Mouse (Mus musculus) liver, embryonic 13.5 days (tissue): ENCODE data around the gene Inpp4b. TPM values are rescaled to one million over a fixed set of nuclear protein-coding genes. Genes with fewer than 3 reads are reported as not detected.

Experiments used
- ATAC-seq: fragments of 200-750 bp; cut with Nextera tagmentation; 2 replicates; pipeline ENCODE4 v1.8.0; 2017; ENCODE audit warnings: low read depth, mild to moderate bottlenecking, moderate number of reproducible peaks, moderate library complexity
- DNase-seq: peaks from one replicate; pipeline ENCODE4 v3.0.0; 2022
- H3K27ac ChIP-seq: fragments of 300-500 bp; sonication (generic); 2 replicates; pipeline ENCODE4 v1.5.1; 2015; ENCODE audit warnings: moderate library complexity, mild to moderate bottlenecking, inconsistent platforms
- H3K27me3 ChIP-seq: fragments of 300-500 bp; sonication (generic); 2 replicates; pipeline ENCODE4 v1.6.1; 2015; ENCODE audit warnings: mild to moderate bottlenecking, inconsistent platforms
- H3K36me3 ChIP-seq: fragments of 300-500 bp; sonication (generic); 2 replicates; pipeline ENCODE4 v1.6.1; 2015; ENCODE audit warnings: mild to moderate bottlenecking, inconsistent platforms
- H3K4me1 ChIP-seq: fragments of 300-500 bp; sonication (generic); replicated peaks from 2 replicates; pipeline ENCODE4 v1.6.1; 2015; ENCODE audit warnings: inconsistent platforms
- H3K4me2 ChIP-seq: fragments of 300-500 bp; sonication (generic); 2 replicates; pipeline ENCODE4 v1.6.1; 2015; ENCODE audit warnings: inconsistent platforms, mild to moderate bottlenecking, moderate library complexity
- H3K4me3 ChIP-seq: fragments of 300-500 bp; sonication (generic); replicated peaks from 2 replicates; pipeline ENCODE4 v1.5.1; 2015; ENCODE audit warnings: mild to moderate bottlenecking, inconsistent platforms
- H3K9ac ChIP-seq: fragments of 300-500 bp; sonication (generic); 2 replicates; pipeline ENCODE4 v1.6.1; 2015; ENCODE audit warnings: mild to moderate bottlenecking, inconsistent platforms
- H3K9me3 ChIP-seq: fragments of 300-500 bp; sonication (generic); replicated peaks from 2 replicates; pipeline ENCODE4 v1.6.1; 2016; ENCODE audit warnings: inconsistent platforms
- WGBS: fragments of 180-500 bp; shearing (Covaris S2); methylation state at CpG from one replicate; pipeline ENCODE4 v1.1.7; 2015; ENCODE audit not compliant: insufficient replicate concordance; 5-methylcytosine and 5-hydroxymethylcytosine counted together
- polyA plus RNA-seq: library from polyadenylated mRNA; unstranded; fragments of >200 nt; fragmentation: Nextera tagmentation; extraction: Ambion mirVana; gene quantifications from 2 replicates; pipeline ENCODE4 v1.2.1, GENCODE M21; 2015

Gene Inpp4b
- polyA plus RNA-seq, 1 experiment from 2014 or later, result 2.2 TPM

- WGBS, result 53% methylated on average over 2 of the region's 2 CpGs
- Histone ChIP-seq H3K27ac (no peak overlapping the region), H3K4me3 (no peak overlapping the region)
Observed at GRCm38 (mm10) chr8:81768731-81769445, 426.5 kb downstream of the Inpp4b start.

GRCm38 (mm10) chr8:81770603-81771276, 428.4 kb downstream of the Inpp4b start:
- DNase-seq, result no peak
- 73% methylated on average over 6 of the region's 6 CpGs for WGBS

More at GRCm38 (mm10) chr8:81768731-81769445, 426.5 kb downstream of the Inpp4b start:
- H3K9ac ChIP-seq, result no peak overlapping the region
- DNase-seq (no peak), ATAC-seq (no peak)
- H3K27me3 ChIP-seq, result no peaks in the 10 kb centered on the region
- H3K9me3 ChIP-seq, result no peaks in the 10 kb centered on the region
- H3K36me3 ChIP-seq, result no peaks in the 10 kb centered on the region
- H3K4me2 ChIP-seq, result 0 out of 2 replicates have a peak overlapping the region, but pooled peaks have one; percentile 52
- H3K4me1 ChIP-seq, result peaks cover 44% of the 10 kb centered on the region

GRCm38 (mm10) chr8:81772855-81773254, 430.5 kb downstream of the Inpp4b start:
- DNase-seq (no peak), ATAC-seq (no peak)
- no peaks in the 10 kb centered on the region for H3K9me3 ChIP-seq
- no peaks in the 10 kb centered on the region for H3K27me3 ChIP-seq
- peak overlapping the region; percentile 78 for H3K27ac ChIP-seq
- H3K36me3 ChIP-seq, result no peaks in the 10 kb centered on the region
- 81% methylated on average over 5 of the region's 5 CpGs for WGBS
- H3K9ac ChIP-seq, result no peak overlapping the region
- H3K4me3 ChIP-seq, result no peak overlapping the region
- H3K4me2 ChIP-seq, result peak overlapping the region; percentile 45
- H3K4me1 ChIP-seq, result peaks cover 33% of the 10 kb centered on the region

More at GRCm38 (mm10) chr8:81770603-81771276, 428.4 kb downstream of the Inpp4b start:
- peaks cover 55% of the 10 kb centered on the region for H3K4me1 ChIP-seq
- H3K27ac ChIP-seq, result no peak overlapping the region
- no peak for ATAC-seq
- no peak overlapping the region for H3K4me3 ChIP-seq
- H3K27me3 ChIP-seq, result no peaks in the 10 kb centered on the region
- H3K36me3 ChIP-seq, result no peaks in the 10 kb centered on the region
- H3K9me3 ChIP-seq, result no peaks in the 10 kb centered on the region
- no peak overlapping the region for H3K4me2 ChIP-seq
- H3K9ac ChIP-seq, result no peak overlapping the region

DNA sequence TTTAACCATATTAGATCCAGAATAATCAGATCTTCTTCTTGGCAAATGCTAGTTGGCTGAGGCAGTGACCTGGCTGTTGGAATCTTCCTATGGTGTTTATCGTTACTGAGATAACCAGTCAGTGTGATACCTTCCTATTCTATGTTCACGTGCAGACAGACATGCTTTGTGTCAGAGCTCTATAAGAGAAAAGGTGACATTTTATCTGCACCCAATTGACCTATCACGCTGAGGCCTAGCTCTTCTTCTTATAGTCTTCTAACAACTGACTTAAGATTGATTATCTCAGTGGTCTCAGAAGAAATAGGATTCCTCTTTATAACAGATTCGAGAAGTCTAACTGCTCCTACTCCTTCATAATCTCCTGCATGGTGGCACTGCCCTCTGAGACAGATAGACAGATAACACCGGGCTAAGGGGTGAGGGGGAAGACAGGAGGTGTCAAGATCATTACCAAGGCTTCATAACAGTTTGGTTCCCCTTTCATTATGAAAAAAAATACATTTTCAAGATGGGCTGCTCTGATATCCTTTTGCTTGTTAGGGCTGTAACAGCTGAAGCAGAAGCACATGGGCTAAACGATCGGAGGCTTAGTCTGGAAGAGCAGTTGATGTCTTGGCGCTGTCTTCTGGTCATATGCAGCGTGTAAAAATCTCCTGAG, 431.1 kb downstream of the Inpp4b start:
- H3K9ac ChIP-seq, result no peak overlapping the region

DNA sequence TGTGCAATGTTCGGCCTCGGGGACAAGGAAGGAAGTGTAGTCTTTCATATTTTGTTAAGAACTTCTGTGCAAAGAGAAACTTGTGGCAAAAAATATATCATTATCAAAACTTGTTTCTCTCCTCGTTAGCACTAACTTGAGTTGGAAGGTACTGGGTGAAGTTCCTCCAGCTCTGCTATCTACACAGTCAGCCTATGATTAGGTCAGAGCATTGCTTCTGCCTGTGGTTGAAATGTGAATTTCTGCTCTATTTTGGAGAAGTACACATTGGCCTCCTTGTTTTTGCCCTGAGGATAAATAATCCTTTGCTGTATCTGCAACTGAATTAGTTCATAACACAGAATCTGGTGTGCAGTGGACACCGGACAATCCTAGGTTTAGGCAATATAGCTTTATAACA, 431.7 kb downstream of the Inpp4b start:
- Histone ChIP-seq H3K27me3 (no peaks in the 10 kb centered on the region), H3K9me3 (no peaks in the 10 kb centered on the region)
- 17% methylated on average over 4 of the region's 4 CpGs for WGBS

More for the DNA sequence above, 431.1 kb downstream of the Inpp4b start:
- DNase-seq (peak; percentile 37), ATAC-seq (peak; percentile 78)
- no peaks in the 10 kb centered on the region for H3K27me3 ChIP-seq
- peak overlapping the region; percentile 78 for H3K27ac ChIP-seq
- H3K4me3 ChIP-seq, result peak overlapping the region; percentile 6; the same call in 1 of the 2 replicates
- H3K4me2 ChIP-seq, result peak overlapping the region; percentile 45
- peaks cover 31% of the 10 kb centered on the region for H3K4me1 ChIP-seq
- WGBS, result 14% methylated on average over 9 of the region's 9 CpGs
- no peaks in the 10 kb centered on the region for H3K9me3 ChIP-seq
- no peaks in the 10 kb centered on the region for H3K36me3 ChIP-seq

GRCm38 (mm10) chr8:81774454-81774853, 432.1 kb downstream of the Inpp4b start:
- peak; percentile 31 for DNase-seq
- H3K4me2 ChIP-seq, result peak overlapping the region; percentile 45
- peak; percentile 81 for ATAC-seq
- peak overlapping the region; percentile 78 for H3K27ac ChIP-seq
- no peaks in the 10 kb centered on the region for H3K36me3 ChIP-seq
- WGBS, result 10% methylated on average over 1 of the region's 1 CpGs
- H3K9me3 ChIP-seq, result no peaks in the 10 kb centered on the region
- no peak overlapping the region for H3K9ac ChIP-seq
- H3K27me3 ChIP-seq, result no peaks in the 10 kb centered on the region
- no peak overlapping the region for H3K4me3 ChIP-seq
- H3K4me1 ChIP-seq, result peaks cover 31% of the 10 kb centered on the region

More for the DNA sequence above, 431.7 kb downstream of the Inpp4b start:
- DNase-seq, result no peak
- no peak overlapping the region for H3K9ac ChIP-seq
- ATAC-seq, result peak; percentile 83
- H3K27ac ChIP-seq, result peak overlapping the region; percentile 78
- H3K4me1 ChIP-seq, result peaks cover 35% of the 10 kb centered on the region
- H3K4me2 ChIP-seq, result peak overlapping the region; percentile 45
- H3K4me3 ChIP-seq, result peak overlapping the region; percentile 6; the same call in 1 of the 2 replicates
- H3K36me3 ChIP-seq, result no peaks in the 10 kb centered on the region

GRCm38 (mm10) chr8:81776516-81777237, 434.3 kb downstream of the Inpp4b start:
- H3K27ac ChIP-seq, result no peak overlapping the region
- no peaks in the 10 kb centered on the region for H3K9me3 ChIP-seq
- no peak overlapping the region for H3K4me2 ChIP-seq
- H3K4me3 ChIP-seq, result no peak overlapping the region
- H3K9ac ChIP-seq, result no peak overlapping the region
- no peak for DNase-seq
- no peak for ATAC-seq
- H3K27me3 ChIP-seq, result no peaks in the 10 kb centered on the region
- no peaks in the 10 kb centered on the region for H3K36me3 ChIP-seq
- 71% methylated on average over 4 of the region's 4 CpGs for WGBS
- peaks cover 31% of the 10 kb centered on the region for H3K4me1 ChIP-seq

DNA sequence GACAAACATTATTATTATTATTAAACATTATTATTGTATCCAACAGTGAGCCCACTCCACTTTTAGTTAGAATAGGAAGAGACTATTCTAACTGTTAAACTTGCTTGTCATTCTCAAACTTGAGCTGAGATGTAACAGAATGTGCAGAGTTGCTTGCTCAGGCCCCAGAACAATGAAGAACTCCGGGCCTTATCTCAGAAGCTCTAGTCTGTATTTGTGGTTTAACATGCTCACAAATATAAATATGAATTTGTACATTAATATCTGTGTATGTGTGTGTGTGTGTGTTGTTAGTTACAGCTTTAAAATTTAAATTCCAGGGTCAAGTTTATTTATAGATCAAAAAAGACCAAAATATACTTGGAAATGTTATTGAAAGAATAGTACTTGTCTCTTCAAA, 435.3 kb downstream of the Inpp4b start:
- whole genome bisulfite sequencing, result 17% methylated on average over 1 of the region's 1 CpGs
- no peak overlapping the region for H3K9ac ChIP-seq
- no peak for DNase-seq
- H3K36me3 ChIP-seq, result no peaks in the 10 kb centered on the region
- no peaks in the 10 kb centered on the region for H3K9me3 ChIP-seq
- H3K4me1 ChIP-seq, result peaks cover 28% of the 10 kb centered on the region
- no peaks in the 10 kb centered on the region for H3K27me3 ChIP-seq
- H3K27ac ChIP-seq, result no peak overlapping the region
- H3K4me2 ChIP-seq, result no peak overlapping the region
- H3K4me3 ChIP-seq, result no peak overlapping the region
- ATAC-seq, result no peak

GRCm38 (mm10) chr8:81779440-81779839, 437.1 kb downstream of the Inpp4b start:
- Histone ChIP-seq H3K4me3 (no peak overlapping the region), H3K4me1 (peaks cover 10% of the 10 kb centered on the region), H3K9ac (no peak overlapping the region), H3K36me3 (no peaks in the 10 kb centered on the region), H3K27ac (no peak overlapping the region), H3K9me3 (no peaks in the 10 kb centered on the region), H3K27me3 (no peaks in the 10 kb centered on the region), H3K4me2 (no peak overlapping the region)
- no peak for DNase-seq
- no peak for ATAC-seq
- 60% methylated on average over 5 of the region's 5 CpGs for WGBS

GRCm38 (mm10) chr8:81780166-81780565, 437.8 kb downstream of the Inpp4b start:
- no peak overlapping the region for H3K9ac ChIP-seq

More at GRCm38 (mm10) chr8:81780166-81780565, 437.8 kb downstream of the Inpp4b start:
- 74% methylated on average over 6 of the region's 6 CpGs for WGBS
- Histone ChIP-seq H3K4me2 (no peak overlapping the region), H3K9me3 (no peaks in the 10 kb centered on the region), H3K4me1 (peaks cover 4% of the 10 kb centered on the region), H3K27me3 (no peaks in the 10 kb centered on the region), H3K27ac (no peak overlapping the region), H3K36me3 (no peaks in the 10 kb centered on the region), H3K4me3 (no peak overlapping the region)
- ATAC-seq (no peak), DNase-seq (no peak)
